Mouse (Mus musculus) ES-E14 (cell line): Measurements from ENCODE around the gene Gm13090.

Source experiments
- CHD2 ChIP-seq: IDR thresholded peaks from 2 replicates; pipeline ENCODE4 v1.6.1; 2014; ENCODE audit warnings: mild to moderate bottlenecking, low read depth, low read length, inconsistent platforms
- HCFC1 ChIP-seq: IDR thresholded peaks from 2 replicates; pipeline ENCODE4 v1.6.1; 2012; ENCODE audit warnings: low read length, inconsistent platforms, borderline replicate concordance; ENCODE audit not compliant: insufficient read depth
- ZNF384 ChIP-seq: IDR thresholded peaks from 2 replicates; pipeline ENCODE4 v1.6.1; 2012; ENCODE audit warnings: low read depth, low read length, inconsistent platforms

DNA sequence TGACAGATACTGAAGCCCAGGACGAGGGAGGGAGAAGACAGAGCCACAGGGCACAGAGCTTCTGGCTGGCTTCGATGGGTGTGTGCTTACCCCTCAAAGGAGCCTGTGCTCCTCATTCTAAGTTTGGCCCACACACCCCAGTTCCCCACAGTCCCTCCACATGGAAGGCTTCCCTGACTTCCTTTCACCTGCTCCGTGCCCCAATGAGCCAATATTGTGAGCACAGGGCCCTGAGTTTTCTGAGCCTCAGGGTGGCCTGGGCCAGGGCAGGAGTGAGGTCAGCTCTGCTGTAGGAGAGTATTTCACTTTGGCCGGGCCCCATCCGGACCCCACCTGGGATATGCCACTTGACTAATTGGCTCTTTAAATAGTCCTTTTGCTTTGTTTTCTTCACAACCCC lies 48.3 kb downstream of the Gm13090 start:
- TF ChIP-seq CHD2 (no peak), ZNF384 (no peak), HCFC1 (no peak)
